Mouse (Mus musculus): ENCODE data around the gene Gm13279. TPM values are rescaled to one million over a fixed set of nuclear protein-coding genes. Genes with fewer than 3 reads are reported as not detected.
"Not testable (repeated sequence)": the region's sequence is repeated elsewhere in the genome, so short reads cannot be mapped to it uniquely, and the experiment has no call there.

The Gm13279 gene
- polyA plus RNA-seq, 1 experiment from 2014 or later = not detected

DNA sequence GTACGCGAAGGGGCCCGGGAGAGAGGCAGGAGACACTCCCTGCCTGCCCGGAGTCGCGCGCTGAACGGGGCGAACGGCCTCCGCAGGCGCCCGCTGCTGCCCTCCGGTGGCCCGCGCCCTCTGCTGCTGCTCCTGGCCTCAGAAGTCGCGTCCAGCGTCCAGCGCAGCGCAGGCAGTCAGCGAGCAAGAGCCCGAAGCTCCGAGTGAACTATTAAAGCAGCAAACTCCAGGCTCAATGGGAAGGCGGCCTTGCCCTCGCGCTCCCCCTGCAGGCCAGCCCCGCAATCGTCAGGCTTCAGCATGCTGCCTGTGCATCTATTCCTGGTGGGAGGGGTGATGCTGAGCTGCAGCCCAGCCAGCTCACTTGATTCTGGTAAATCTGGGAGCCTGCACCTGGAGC, 20.6 kb upstream of the Gm13279 start, which contains the start of gene Gm13289:
TSS of gene Gm13289 (plus strand) at position 301 of the 400 bp plus-strand sequence.
- not testable (repeated sequence) for H3K9me3 ChIP-seq; H3K27ac ChIP-seq; H3K27me3 ChIP-seq; ATAC-seq (ENCODE audit: low FRiP score); H3K4me1 ChIP-seq; H3K9ac ChIP-seq; H3K36me3 ChIP-seq (replicated peaks); H3K4me2 ChIP-seq; H3K4me3 ChIP-seq (replicated peaks)
- no CpG with 5 or more reads among the region's 29 CpGs for WGBS

DNA sequence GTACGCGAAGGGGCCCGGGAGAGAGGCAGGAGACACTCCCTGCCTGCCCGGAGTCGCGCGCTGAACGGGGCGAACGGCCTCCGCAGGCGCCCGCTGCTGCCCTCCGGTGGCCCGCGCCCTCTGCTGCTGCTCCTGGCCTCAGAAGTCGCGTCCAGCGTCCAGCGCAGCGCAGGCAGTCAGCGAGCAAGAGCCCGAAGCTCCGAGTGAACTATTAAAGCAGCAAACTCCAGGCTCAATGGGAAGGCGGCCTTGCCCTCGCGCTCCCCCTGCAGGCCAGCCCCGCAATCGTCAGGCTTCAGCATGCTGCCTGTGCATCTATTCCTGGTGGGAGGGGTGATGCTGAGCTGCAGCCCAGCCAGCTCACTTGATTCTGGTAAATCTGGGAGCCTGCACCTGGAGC, 17.6 kb upstream of the Gm13279 start, which contains the start of gene Gm13272:
TSS of gene Gm13272 (plus strand) at position 301 of the 400 bp plus-strand sequence.
- H3K4me3 ChIP-seq (replicated peaks); H3K27me3 ChIP-seq; ATAC-seq (ENCODE audit: low FRiP score); H3K27ac ChIP-seq; H3K36me3 ChIP-seq (replicated peaks); H3K9me3 ChIP-seq; H3K9ac ChIP-seq; H3K4me1 ChIP-seq; H3K4me2 ChIP-seq: not testable (repeated sequence)
- no CpG with 5 or more reads among the region's 29 CpGs for WGBS

DNA sequence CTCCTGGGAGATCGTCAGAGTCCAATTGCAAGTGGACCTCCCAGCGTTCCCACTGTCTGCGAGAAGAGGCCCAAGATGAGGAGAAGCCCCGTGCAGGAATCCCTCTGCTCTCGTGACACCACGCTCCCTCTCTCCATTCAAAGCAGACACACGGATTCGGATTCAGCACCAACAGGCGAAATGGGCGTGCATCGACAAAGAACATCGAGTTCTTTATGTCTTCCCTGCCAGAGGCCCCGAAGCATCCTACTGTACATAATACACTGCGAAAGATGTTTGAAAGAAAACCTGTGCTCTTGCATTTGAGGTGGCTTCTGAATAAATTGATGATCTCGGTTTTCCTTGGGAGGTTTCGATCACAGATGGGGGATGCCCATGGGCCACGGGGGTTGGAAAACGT, 16.9 kb upstream of the Gm13279 start:
- not testable (repeated sequence) for H3K4me1 ChIP-seq; H3K36me3 ChIP-seq (replicated peaks); H3K9ac ChIP-seq; H3K9me3 ChIP-seq; H3K4me2 ChIP-seq; ATAC-seq (ENCODE audit: low FRiP score); H3K27ac ChIP-seq; H3K27me3 ChIP-seq; H3K4me3 ChIP-seq (replicated peaks)
- 52% methylated on average over 16 of the region's 18 CpGs for WGBS

DNA sequence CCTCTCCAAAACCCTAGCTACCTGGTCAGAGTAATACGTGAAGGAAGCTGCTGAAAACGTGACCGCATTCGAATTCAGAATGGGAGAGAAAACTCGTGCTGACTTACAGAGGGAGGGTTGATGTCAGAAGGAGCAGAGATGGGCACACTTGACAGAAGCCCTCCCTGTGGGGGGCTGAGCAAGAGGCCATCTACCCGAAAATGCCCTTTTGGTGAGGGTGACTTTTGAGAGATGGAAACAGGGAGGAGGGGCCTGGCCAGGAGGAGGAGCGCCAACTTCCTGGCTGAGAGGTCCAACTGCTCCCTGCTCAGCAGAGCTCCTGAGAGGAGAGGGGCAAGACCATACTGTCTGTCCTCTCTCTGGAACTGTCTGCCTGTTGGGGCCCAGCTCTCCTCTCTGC, 15.4 kb upstream of the Gm13279 start, which contains the start of gene Ifnz:
TSS of gene Ifnz (plus strand) at position 301 of the 400 bp plus-strand sequence.
- H3K27me3 ChIP-seq; H3K27ac ChIP-seq; H3K36me3 ChIP-seq (replicated peaks); H3K9me3 ChIP-seq; H3K9ac ChIP-seq; H3K4me1 ChIP-seq; ATAC-seq (ENCODE audit: low FRiP score): not testable (repeated sequence)
- WGBS = 8% methylated on average over 4 of the region's 7 CpGs
- Histone ChIP-seq H3K4me3 (replicated peaks) (peak within 1 kb of the TSS; percentile 13; the same call in 1 of the 2 replicates), H3K4me2 (peak within 1 kb of the TSS; percentile 40)

DNA sequence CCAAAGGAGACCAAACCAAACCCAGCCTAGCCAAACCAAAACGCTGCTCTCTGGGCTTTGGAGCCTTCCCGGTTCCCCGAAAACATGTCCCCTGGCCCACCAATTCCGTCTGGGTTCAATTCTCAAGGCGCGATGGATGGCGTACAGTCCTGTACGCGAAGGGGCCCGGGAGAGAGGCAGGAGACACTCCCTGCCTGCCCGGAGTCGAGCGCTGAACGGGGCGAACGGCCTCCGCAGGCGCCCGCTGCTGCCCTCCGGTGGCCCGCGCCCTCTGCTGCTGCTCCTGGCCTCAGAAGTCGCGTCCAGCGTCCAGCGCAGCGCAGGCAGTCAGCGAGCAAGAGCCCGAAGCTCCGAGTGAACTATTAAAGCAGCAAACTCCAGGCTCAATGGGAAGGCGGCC, 14.9 kb upstream of the Gm13279 start:
- WGBS = 0% methylated on average over 6 of the region's 31 CpGs

GRCm38 (mm10) chr4:88785409-88785808, 11.8 kb upstream of the Gm13279 start, which contains the start of gene Gm13276:
Gene Gm13276 (plus strand): TSS chr4:88785709.
- not testable (repeated sequence) for H3K27ac ChIP-seq; H3K4me3 ChIP-seq (replicated peaks); H3K36me3 ChIP-seq (replicated peaks); H3K4me2 ChIP-seq; H3K4me1 ChIP-seq; ATAC-seq (ENCODE audit: low FRiP score); H3K27me3 ChIP-seq; H3K9ac ChIP-seq; H3K9me3 ChIP-seq
- no CpG with 5 or more reads among the region's 27 CpGs for WGBS

More for the DNA sequence above, 14.9 kb upstream of the Gm13279 start:
- H3K36me3 ChIP-seq (replicated peaks); H3K9ac ChIP-seq; H3K9me3 ChIP-seq; ATAC-seq (ENCODE audit: low FRiP score); H3K4me1 ChIP-seq; H3K27ac ChIP-seq; H3K27me3 ChIP-seq: not testable (repeated sequence)
- peak overlapping the region; percentile 40 for H3K4me2 ChIP-seq
- H3K4me3 ChIP-seq (replicated peaks) = peak overlapping the region; percentile 13; the same call in 1 of the 2 replicates

DNA sequence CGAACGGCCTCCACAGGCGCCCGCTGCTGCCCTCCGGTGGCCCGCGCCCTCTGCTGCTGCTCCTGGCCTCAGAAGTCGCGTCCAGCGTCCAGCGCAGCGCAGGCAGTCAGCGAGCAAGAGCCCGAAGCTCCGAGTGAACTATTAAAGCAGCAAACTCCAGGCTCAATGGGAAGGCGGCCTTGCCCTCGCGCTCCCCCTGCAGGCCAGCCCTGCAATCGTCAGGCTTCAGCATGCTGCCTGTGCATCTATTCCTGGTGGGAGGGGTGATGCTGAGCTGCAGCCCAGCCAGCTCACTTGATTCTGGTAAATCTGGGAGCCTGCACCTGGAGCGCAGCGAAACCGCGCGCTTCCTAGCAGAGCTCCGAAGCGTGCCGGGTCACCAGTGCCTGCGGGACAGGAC, 8.8 kb upstream of the Gm13279 start, which contains the start of gene Gm13277:
TSS of gene Gm13277 (plus strand) at position 231 of the 400 bp plus-strand sequence.
- H3K27me3 ChIP-seq; ATAC-seq (ENCODE audit: low FRiP score); H3K4me3 ChIP-seq (replicated peaks); H3K9ac ChIP-seq; H3K4me1 ChIP-seq; H3K9me3 ChIP-seq; H3K27ac ChIP-seq; H3K36me3 ChIP-seq (replicated peaks); H3K4me2 ChIP-seq: not testable (repeated sequence)
- WGBS = 0% methylated on average over 1 of the region's 28 CpGs

DNA sequence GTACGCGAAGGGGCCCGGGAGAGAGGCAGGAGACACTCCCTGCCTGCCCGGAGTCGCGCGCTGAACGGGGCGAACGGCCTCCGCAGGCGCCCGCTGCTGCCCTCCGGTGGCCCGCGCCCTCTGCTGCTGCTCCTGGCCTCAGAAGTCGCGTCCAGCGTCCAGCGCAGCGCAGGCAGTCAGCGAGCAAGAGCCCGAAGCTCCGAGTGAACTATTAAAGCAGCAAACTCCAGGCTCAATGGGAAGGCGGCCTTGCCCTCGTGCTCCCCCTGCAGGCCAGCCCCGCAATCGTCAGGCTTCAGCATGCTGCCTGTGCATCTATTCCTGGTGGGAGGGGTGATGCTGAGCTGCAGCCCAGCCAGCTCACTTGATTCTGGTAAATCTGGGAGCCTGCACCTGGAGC, 5.9 kb upstream of the Gm13279 start, which contains the start of gene Gm13278:
TSS of gene Gm13278 (plus strand) at position 301 of the 400 bp plus-strand sequence.
- no CpG with 5 or more reads among the region's 28 CpGs for WGBS
- not testable (repeated sequence) for H3K27me3 ChIP-seq; H3K4me2 ChIP-seq; H3K36me3 ChIP-seq (replicated peaks); H3K9ac ChIP-seq; H3K4me3 ChIP-seq (replicated peaks); H3K9me3 ChIP-seq; H3K27ac ChIP-seq; H3K4me1 ChIP-seq; ATAC-seq (ENCODE audit: low FRiP score)

- WGBS = 3% methylated on average over 8 of the region's 52 CpGs
Measured at GRCm38 (mm10) chr4:88793936-88794675, 3.1 kb upstream of the Gm13279 start, which contains the start of gene Gm13275. Gene Gm13275 (plus strand): TSS chr4:88794487.

GRCm38 (mm10) chr4:88799365-88799764, 2.2 kb downstream of the Gm13279 start, which contains the start of gene Gm13285:
Gene Gm13285 (plus strand): TSS chr4:88799665.
- H3K4me3 ChIP-seq (replicated peaks) = not testable (repeated sequence)

More at GRCm38 (mm10) chr4:88793936-88794675, 3.1 kb upstream of the Gm13279 start, which contains the start of gene Gm13275:
- H3K4me1 ChIP-seq; H3K9me3 ChIP-seq; H3K36me3 ChIP-seq (replicated peaks); H3K9ac ChIP-seq; H3K27me3 ChIP-seq; H3K4me2 ChIP-seq; H3K27ac ChIP-seq; H3K4me3 ChIP-seq (replicated peaks); ATAC-seq (ENCODE audit: low FRiP score): not testable (repeated sequence)

DNA sequence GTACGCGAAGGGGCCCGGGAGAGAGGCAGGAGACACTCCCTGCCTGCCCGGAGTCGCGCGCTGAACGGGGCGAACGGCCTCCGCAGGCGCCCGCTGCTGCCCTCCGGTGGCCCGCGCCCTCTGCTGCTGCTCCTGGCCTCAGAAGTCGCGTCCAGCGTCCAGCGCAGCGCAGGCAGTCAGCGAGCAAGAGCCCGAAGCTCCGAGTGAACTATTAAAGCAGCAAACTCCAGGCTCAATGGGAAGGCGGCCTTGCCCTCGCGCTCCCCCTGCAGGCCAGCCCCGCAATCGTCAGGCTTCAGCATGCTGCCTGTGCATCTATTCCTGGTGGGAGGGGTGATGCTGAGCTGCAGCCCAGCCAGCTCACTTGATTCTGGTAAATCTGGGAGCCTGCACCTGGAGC, 5.8 kb downstream of the Gm13279 start, which contains the start of gene Gm13287:
TSS of gene Gm13287 (plus strand) at position 301 of the 400 bp plus-strand sequence.
- not testable (repeated sequence) for H3K4me1 ChIP-seq; H3K36me3 ChIP-seq (replicated peaks); H3K4me2 ChIP-seq; H3K27me3 ChIP-seq; H3K9ac ChIP-seq; ATAC-seq (ENCODE audit: low FRiP score); H3K9me3 ChIP-seq; H3K27ac ChIP-seq; H3K4me3 ChIP-seq (replicated peaks)
- no CpG with 5 or more reads among the region's 29 CpGs for WGBS

More at GRCm38 (mm10) chr4:88799365-88799764, 2.2 kb downstream of the Gm13279 start, which contains the start of gene Gm13285:
- not testable (repeated sequence) for H3K36me3 ChIP-seq (replicated peaks); ATAC-seq (ENCODE audit: low FRiP score); H3K27me3 ChIP-seq; H3K4me1 ChIP-seq; H3K9me3 ChIP-seq; H3K27ac ChIP-seq; H3K9ac ChIP-seq; H3K4me2 ChIP-seq
- WGBS = 11% methylated on average over 5 of the region's 7 CpGs

- not testable (repeated sequence) for H3K27ac ChIP-seq; H3K4me1 ChIP-seq; H3K9me3 ChIP-seq; ATAC-seq (ENCODE audit: low FRiP score); H3K27me3 ChIP-seq; H3K36me3 ChIP-seq (replicated peaks); H3K9ac ChIP-seq
- Histone ChIP-seq H3K4me2 (peak within 1 kb of the TSS; percentile 44; the same call in 1 of the 2 replicates), H3K4me3 (replicated peaks) (peak within 1 kb of the TSS; percentile 26)
- no CpG with 5 or more reads among the region's 8 CpGs for WGBS
Measured at GRCm38 (mm10) chr4:88805231-88805630, 8.0 kb downstream of the Gm13279 start, which contains the start of gene Gm13288. Gene Gm13288 (plus strand): TSS chr4:88805531.
